ENCODE assay signal across 22 mouse cellular contexts in genomic region chr2:91363272-91363671, GRCm38 (mm10).
DNase-seq lines count a peak whose midpoint lies in the region; ATAC-seq and TF ChIP-seq lines count a peak whose summit lies in the region.
"Had no signal": no experiment of that assay in that cellular context is flagged by ENCODE, and none has a peak within 500 bp of the region (broad histone marks: within the 10 kb centered on the region; RNA-seq: fewer than 3 reads in every experiment).

No protein-coding gene starts in this region.

- 0 out of 2 replicates have a peak, but pooled peaks have one; percentile 32 for ATAC-seq in intestine, embryonic 14.5 days (replicated peaks; ENCODE audit: low FRiP score, low TSS enrichment, low read depth)
- peak; percentile 87 for ATAC-seq in intestine, embryonic 15.5 days
- ATAC-seq in intestine, postnatal 0 days, result peak; percentile 82
- ATAC-seq: forebrain, embryonic 14.5 days had no signal

- H3K27ac ChIP-seq in intestine, embryonic 14.5 days (ENCODE audit: low read depth), result no peak overlapping the region
- H3K27ac ChIP-seq in intestine, embryonic 15.5 days, result no peak overlapping the region
- H3K27ac ChIP-seq in intestine, postnatal 0 days (ENCODE audit: low read depth, low read length), result peak overlapping the region; percentile 57; the same call in 1 of the 2 replicates
- H3K27ac ChIP-seq: embryonic facial prominence, embryonic 13.5 days; embryonic facial prominence, embryonic 15.5 days; forebrain, embryonic 10.5 days; forebrain, embryonic 12.5 days had no signal

- no peaks in the 10 kb centered on the region for H3K36me3 ChIP-seq in intestine, embryonic 14.5 days (ENCODE audit: control insufficient read depth, insufficient read depth, low read length)
- H3K36me3 ChIP-seq in intestine, embryonic 15.5 days, result no peaks in the 10 kb centered on the region
- H3K36me3 ChIP-seq in intestine, postnatal 0 days (ENCODE audit: control insufficient read depth, insufficient read depth), result no peaks in the 10 kb centered on the region
- H3K36me3 ChIP-seq: embryonic facial prominence, embryonic 15.5 days; forebrain, embryonic 12.5 days had no signal

- 98% methylated on average over 2 of the region's 2 CpGs for WGBS in intestine, embryonic 14.5 days
- 81% methylated on average over 2 of the region's 2 CpGs for WGBS in intestine, embryonic 15.5 days
- WGBS in intestine, postnatal 0 days, result 65% methylated on average over 2 of the region's 2 CpGs

- H3K9me3 ChIP-seq in intestine, embryonic 14.5 days (ENCODE audit: control insufficient read depth, low read length), result 0 out of 2 replicates have a peak, but pooled peaks cover 3% of the 10 kb centered on the region
- no peaks in the 10 kb centered on the region for H3K9me3 ChIP-seq in intestine, embryonic 15.5 days
- no peaks in the 10 kb centered on the region for H3K9me3 ChIP-seq in intestine, postnatal 0 days (ENCODE audit: control insufficient read depth)
- H3K9me3 ChIP-seq: forebrain, embryonic 10.5 days; forebrain, embryonic 12.5 days had no signal

- no peak overlapping the region for H3K4me3 ChIP-seq in intestine, embryonic 14.5 days (ENCODE audit: low read depth, low read length)
- no peak overlapping the region for H3K4me3 ChIP-seq in intestine, embryonic 15.5 days (replicated peaks)
- H3K4me3 ChIP-seq in intestine, postnatal 0 days (ENCODE audit: low read depth, low read length), result no peak overlapping the region
- H3K4me3 ChIP-seq: embryonic facial prominence, embryonic 13.5 days; embryonic facial prominence, embryonic 15.5 days; erythroblast, embryonic 14.5 days; forebrain, embryonic 10.5 days; forebrain, embryonic 12.5 days had no signal

- no peak for TF ChIP-seq CTCF in intestine, postnatal 0 days (IDR thresholded peaks at IDR 0.05; ENCODE audit: low read depth)

- no peak overlapping the region for H3K4me2 ChIP-seq in intestine, embryonic 14.5 days (ENCODE audit: low read length)
- H3K4me2 ChIP-seq in intestine, embryonic 15.5 days (replicated peaks), result no peak overlapping the region
- H3K4me2 ChIP-seq in intestine, postnatal 0 days (replicated peaks; ENCODE audit: low read depth), result no peak overlapping the region
- H3K4me2 ChIP-seq: embryonic facial prominence, embryonic 13.5 days; embryonic facial prominence, embryonic 15.5 days; forebrain, embryonic 12.5 days had no signal

- H3K27me3 ChIP-seq in intestine, embryonic 14.5 days (replicated peaks; ENCODE audit: control insufficient read depth, insufficient read depth, low read length), result no peaks in the 10 kb centered on the region
- H3K27me3 ChIP-seq in intestine, embryonic 15.5 days (replicated peaks), result no peaks in the 10 kb centered on the region
- no peaks in the 10 kb centered on the region for H3K27me3 ChIP-seq in intestine, postnatal 0 days (replicated peaks; ENCODE audit: control insufficient read depth, insufficient read depth, low read length)
- H3K27me3 ChIP-seq: embryonic facial prominence, embryonic 13.5 days; embryonic facial prominence, embryonic 15.5 days; forebrain, embryonic 12.5 days had no signal

- peaks cover 7% of the 10 kb centered on the region; the same call in 1 of the 2 replicates for H3K4me1 ChIP-seq in intestine, embryonic 14.5 days (replicated peaks; ENCODE audit: control insufficient read depth, insufficient read depth, low read length)
- H3K4me1 ChIP-seq in intestine, embryonic 15.5 days (replicated peaks), result peaks cover 12% of the 10 kb centered on the region
- H3K4me1 ChIP-seq in intestine, postnatal 0 days (replicated peaks; ENCODE audit: control insufficient read depth, insufficient read depth, low read length), result 0 out of 2 replicates have a peak, but pooled peaks cover 5% of the 10 kb centered on the region
- H3K4me1 ChIP-seq: forebrain, embryonic 12.5 days had no signal

- no peak for DNase-seq in intestine, embryonic 14.5 days (ENCODE audit: low spot score)
- no peak for DNase-seq in heart, postnatal 25 days (ENCODE audit: low spot score)
- DNase-seq in heart, postnatal 10 days, result no peak
- DNase-seq in right cerebral cortex, postnatal 10 days (ENCODE audit: low spot score in 2 of 2), result no peak
- DNase-seq: adrenal gland, adult 2 months; adrenal gland, postnatal 10 days; adrenal gland, postnatal 25 days; cerebellum, adult 11 months; cerebellum, adult 18-20 months; cerebellum, adult 8-10 months; cerebellum, adult 9-11 months; cerebellum, postnatal 14 days; cerebellum, postnatal 36 days; embryo, embryonic 11 days had no signal

- H3K9ac ChIP-seq in intestine, embryonic 14.5 days (ENCODE audit: low read length), result no peak overlapping the region
- no peak overlapping the region for H3K9ac ChIP-seq in intestine, embryonic 15.5 days
- H3K9ac ChIP-seq in intestine, postnatal 0 days (ENCODE audit: low read depth, low read length), result no peak overlapping the region
- H3K9ac ChIP-seq: embryonic facial prominence, embryonic 13.5 days; embryonic facial prominence, embryonic 15.5 days; forebrain, embryonic 12.5 days had no signal

- intact Hi-C loops in heart, postnatal 25 days (cut with DNase I), result no loop called here
- intact Hi-C loops in heart, postnatal 10 days (cut with DNase I), result no loop called here

Comparison
In these comparisons a context has a peak if more than half of its experiments do, and no peak if none do; other contexts are left out.
1. ATAC-seq: peak in every context shown above with its lines; median percentile 87 in intestine, embryonic 15.5 days; 82 in intestine, postnatal 0 days; 32 in intestine, embryonic 14.5 days.